9 mouse cellular contexts compared by ENCODE assay signal in the genomic region with DNA sequence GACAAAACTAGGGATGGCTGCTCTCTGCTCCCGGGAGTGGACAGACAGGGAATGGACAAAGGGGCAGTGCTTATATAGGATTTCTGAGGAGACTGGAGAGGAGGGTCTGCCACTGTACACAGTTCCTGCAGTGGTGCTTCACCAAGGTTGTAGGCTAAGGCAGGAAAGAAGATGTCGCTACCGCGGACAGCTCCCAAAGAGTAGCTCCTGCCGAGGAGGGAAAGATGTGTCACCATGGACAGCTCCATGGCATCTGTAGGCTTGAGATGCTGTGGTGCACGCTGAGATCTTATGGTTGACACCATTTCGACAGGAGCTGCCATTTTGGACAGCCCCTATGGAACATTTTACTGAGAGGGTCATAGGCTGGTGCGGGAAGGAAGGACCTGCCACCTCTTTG. TPM values are rescaled to one million over a fixed set of nuclear protein-coding genes. Genes with fewer than 3 reads are reported as not detected.
DNase-seq lines count a peak whose midpoint lies in the region; ATAC-seq and TF ChIP-seq lines count a peak whose summit lies in the region.
"Had no signal": no experiment of that assay in that cellular context is flagged by ENCODE, and none has a peak within 500 bp of the region (broad histone marks: within the 10 kb centered on the region; RNA-seq: fewer than 3 reads in every experiment).

No protein-coding gene starts in this region.

- TF ChIP-seq POLR2A in limb, embryonic 14.5 days (IDR thresholded peaks at IDR 0.05; ENCODE audit: borderline replicate concordance, extremely low read depth, insufficient read depth, insufficient read length), result no peak

- H3K4me1 ChIP-seq in midbrain, postnatal 0 days (ENCODE audit: insufficient read depth, low read length), result no peaks in the 10 kb centered on the region
- H3K4me1 ChIP-seq in midbrain, embryonic 15.5 days, result no peaks in the 10 kb centered on the region
- H3K4me1 ChIP-seq in limb, embryonic 14.5 days (ENCODE audit: control insufficient read depth, insufficient read depth, low read length), result no peaks in the 10 kb centered on the region
- H3K4me1 ChIP-seq: neural tube, embryonic 12.5 days had no signal

- H3K27me3 ChIP-seq in midbrain, postnatal 0 days (ENCODE audit: insufficient read depth, low read length), result no peaks in the 10 kb centered on the region
- H3K27me3 ChIP-seq in midbrain, embryonic 15.5 days (replicated peaks), result no peaks in the 10 kb centered on the region
- no peaks in the 10 kb centered on the region for H3K27me3 ChIP-seq in limb, embryonic 14.5 days (ENCODE audit: control insufficient read depth, insufficient read depth, low read length)
- no peaks in the 10 kb centered on the region for H3K27me3 ChIP-seq in splenic B cell, adult 2 months (ENCODE audit: control insufficient read depth, insufficient read depth, low read length, poor library complexity, severe bottlenecking)
- H3K27me3 ChIP-seq: neural tube, embryonic 12.5 days had no signal

- no peak overlapping the region for H3K9ac ChIP-seq in midbrain, postnatal 0 days (replicated peaks; ENCODE audit: low read length, poor library complexity, severe bottlenecking)
- H3K9ac ChIP-seq in midbrain, embryonic 15.5 days, result no peak overlapping the region
- H3K9ac ChIP-seq in limb, embryonic 14.5 days (ENCODE audit: low read depth, low read length, severe bottlenecking), result no peak overlapping the region
- H3K9ac ChIP-seq: neural tube, embryonic 12.5 days had no signal

- no peak for ATAC-seq in midbrain, postnatal 0 days (ENCODE audit: low FRiP score)
- no peak for ATAC-seq in midbrain, embryonic 15.5 days (replicated peaks)
- ATAC-seq in limb, embryonic 14.5 days (ENCODE audit: low FRiP score, low read depth), result no peak

- no peak overlapping the region for H3K4me2 ChIP-seq in midbrain, postnatal 0 days (ENCODE audit: low read depth, low read length, poor library complexity, severe bottlenecking)
- H3K4me2 ChIP-seq in midbrain, embryonic 15.5 days, result no peak overlapping the region
- H3K4me2 ChIP-seq in limb, embryonic 14.5 days (replicated peaks; ENCODE audit: low read depth, low read length, severe bottlenecking), result no peak overlapping the region
- H3K4me2 ChIP-seq: neural tube, embryonic 12.5 days had no signal

- H3K27ac ChIP-seq in midbrain, postnatal 0 days (ENCODE audit: low read depth, low read length), result no peak overlapping the region
- no peak overlapping the region for H3K27ac ChIP-seq in midbrain, embryonic 15.5 days
- no peak overlapping the region for H3K27ac ChIP-seq in limb, embryonic 14.5 days (replicated peaks; ENCODE audit: low read depth, low read length)
- H3K27ac ChIP-seq: neural tube, embryonic 12.5 days had no signal

- peak; percentile 12 for DNase-seq in midbrain, postnatal 0 days (ENCODE audit: low spot score)
- peak; percentile 25 to 39 for DNase-seq in adrenal gland, adult 18-20 months (ENCODE audit: low spot score in 2 of 2)
- DNase-seq in heart, postnatal 10 days, result peak; percentile 74 to 79
- DNase-seq in limb, embryonic 14.5 days (ENCODE audit: low spot score), result peak; percentile 92
- peak; percentile 31 for DNase-seq in splenic B cell, adult 2 months (ENCODE audit: low read depth, low spot score)
- no peak for DNase-seq in cerebellum, adult 18-20 months
- no peak for DNase-seq in right cerebral cortex, postnatal 36 days (ENCODE audit: low spot score in 2 of 2)

- H3K9me3 ChIP-seq in midbrain, postnatal 0 days (ENCODE audit: low read length), result no peaks in the 10 kb centered on the region
- H3K9me3 ChIP-seq in midbrain, embryonic 15.5 days, result no peaks in the 10 kb centered on the region
- no peaks in the 10 kb centered on the region for H3K9me3 ChIP-seq in limb, embryonic 14.5 days (ENCODE audit: control insufficient read depth, low read length)
- H3K9me3 ChIP-seq: neural tube, embryonic 12.5 days had no signal

- no peaks in the 10 kb centered on the region for H3K36me3 ChIP-seq in midbrain, postnatal 0 days (ENCODE audit: insufficient read depth, low read length)
- H3K36me3 ChIP-seq in midbrain, embryonic 15.5 days (replicated peaks), result no peaks in the 10 kb centered on the region
- H3K36me3 ChIP-seq in limb, embryonic 14.5 days (ENCODE audit: control insufficient read depth, insufficient read depth, low read length), result no peaks in the 10 kb centered on the region
- H3K36me3 ChIP-seq in splenic B cell, adult 2 months (ENCODE audit: control insufficient read depth, insufficient read depth, low read length, poor library complexity, severe bottlenecking), result no peaks in the 10 kb centered on the region
- H3K36me3 ChIP-seq: neural tube, embryonic 12.5 days had no signal

- TF ChIP-seq CTCF in midbrain, postnatal 0 days (IDR thresholded peaks at IDR 0.05), result no peak

- no peak overlapping the region for H3K4me3 ChIP-seq in midbrain, postnatal 0 days (ENCODE audit: low read depth, low read length)
- H3K4me3 ChIP-seq in midbrain, embryonic 15.5 days, result no peak overlapping the region
- H3K4me3 ChIP-seq in limb, embryonic 14.5 days (replicated peaks; ENCODE audit: low read length), result no peak overlapping the region
- H3K4me3 ChIP-seq: neural tube, embryonic 12.5 days had no signal

- 33% methylated on average over 8 of the region's 8 CpGs for WGBS in midbrain, postnatal 0 days
- WGBS in midbrain, embryonic 15.5 days, result 33% methylated on average over 8 of the region's 8 CpGs
- 27% methylated on average over 8 of the region's 8 CpGs for WGBS in limb, embryonic 14.5 days

- intact Hi-C loops in heart, postnatal 10 days (cut with DNase I), result no loop called here

RNA-seq across cellular contexts. Expression of a gene that starts 8.6 kb away (rescaled TPM):
- 0.28 and 0.38 TPM in 2 replicates for total RNA-seq in midbrain, postnatal 0 days (2014; rRNA removed)
- 0.06 and 0.10 TPM in 2 replicates for polyA plus RNA-seq in midbrain, postnatal 0 days (2015; fragmentation: Nextera tagmentation; extraction: Ambion mirVana)
- polyA plus RNA-seq in midbrain, embryonic 15.5 days (2015; fragmentation: Nextera tagmentation; extraction: Ambion mirVana), result 0.04 TPM in 1 of 2 replicates, not detected in the other
- total RNA-seq in adrenal gland, adult 18-20 months (2021), result 1 to 10 TPM; 1.8 to 1.9 TPM
- total RNA-seq in heart, postnatal 10 days (2021), result under 1 TPM; 0.22 to 0.47 TPM
- polyA plus RNA-seq in limb, embryonic 14.5 days (2012; rRNA removed), result 0.37 and 0.38 TPM in 2 replicates
- 0.26 and 0.43 TPM in 2 replicates for polyA plus RNA-seq in limb, embryonic 14.5 days (2014; fragmentation: Nextera tagmentation; extraction: Ambion mirVana)

RNA-seq across cellular contexts. Expression of a gene that starts 35.6 kb away (rescaled TPM):
- total RNA-seq in midbrain, postnatal 0 days (2014; rRNA removed), result 0.11 and 0.47 TPM in 2 replicates
- 0.11 and 0.20 TPM in 2 replicates for polyA plus RNA-seq in midbrain, postnatal 0 days (2015; fragmentation: Nextera tagmentation; extraction: Ambion mirVana)
- polyA plus RNA-seq in midbrain, embryonic 15.5 days (2015; fragmentation: Nextera tagmentation; extraction: Ambion mirVana), result 0.09 and 0.10 TPM in 2 replicates
- 1 to 10 TPM; 1.4 to 5.0 TPM for total RNA-seq in adrenal gland, adult 18-20 months (2021)
- under 1 TPM; 0.07 to 0.27 TPM for total RNA-seq in heart, postnatal 10 days (2021)
- 0.55 and 0.61 TPM in 2 replicates for polyA plus RNA-seq in limb, embryonic 14.5 days (2012; rRNA removed)
- polyA plus RNA-seq in limb, embryonic 14.5 days (2014; fragmentation: Nextera tagmentation; extraction: Ambion mirVana), result 0.14 and 0.21 TPM in 2 replicates

Comparison
In these comparisons a context has a peak if more than half of its experiments do, and no peak if none do; other contexts are left out.
1. DNase-seq: peak in midbrain, postnatal 0 days (single experiment), adrenal gland, adult 18-20 months (2 of 2), heart, postnatal 10 days (2 of 2), limb, embryonic 14.5 days (single experiment) and splenic B cell, adult 2 months (single experiment); none in cerebellum, adult 18-20 months (0 of 2) and right cerebral cortex, postnatal 36 days (0 of 2).